Mouse (Mus musculus) heart, postnatal 10 days (tissue): ENCODE measurements at regions not wholly inside any gene's neighbourhood (a gene's known extent, or its start where the extent isn't known, plus 50 kb on each side); places are given as distances from the start of the nearest gene placed in this dataset.

Experiments used
- DNase-seq, 2 experiments: peaks; one replicate each; pipeline ENCODE4 v3.0.0; 2021
- intact Hi-C: fragments of 180-260 bp; cut with DNase I; formaldehyde crosslinking; loops from one replicate; pipeline ENCODE4 v1.15.1; 2025

GRCm38 (mm10) chr19:33029688-33030444, 272.6 kb downstream of the Pten start:
- intact Hi-C loops = no loop called here
- no peak for DNase-seq

- no peak for DNase-seq
- intact Hi-C loops = no loop called here
Observed at GRCm38 (mm10) chr19:33040512-33040911, 283.2 kb downstream of the Pten start.

GRCm38 (mm10) chr19:33040991-33041390, 283.7 kb downstream of the Pten start:
- intact Hi-C loops = no loop called here
- no peak for DNase-seq

GRCm38 (mm10) chr19:33042760-33043159, 285.5 kb downstream of the Pten start:
- no peak for DNase-seq
- intact Hi-C loops = no loop called here

GRCm38 (mm10) chr19:33043696-33044095, 286.4 kb downstream of the Pten start:
- DNase-seq = no peak
- intact Hi-C loops = no loop called here

- intact Hi-C loops = no loop called here
- DNase-seq = no peak
Observed at GRCm38 (mm10) chr19:33048754-33049442, 291.6 kb downstream of the Pten start.

- intact Hi-C loops = no loop called here
- no peak for DNase-seq
Observed at GRCm38 (mm10) chr19:33053199-33053867, 296.0 kb downstream of the Pten start.

- DNase-seq = no peak
- intact Hi-C loops = no loop called here
Observed at GRCm38 (mm10) chr19:33056372-33056791, 299.1 kb downstream of the Pten start.

GRCm38 (mm10) chr19:33061006-33061405, 303.7 kb downstream of the Pten start:
- no peak for DNase-seq

GRCm38 (mm10) chr19:33062165-33063058, 305.1 kb downstream of the Pten start:
- DNase-seq = no peak
- intact Hi-C loops = no loop called here

More at GRCm38 (mm10) chr19:33061006-33061405, 303.7 kb downstream of the Pten start:
- intact Hi-C loops = no loop called here

- DNase-seq = peak; percentile 11 to 18
Observed at GRCm38 (mm10) chr19:33065274-33066200, 308.2 kb downstream of the Pten start.

GRCm38 (mm10) chr19:33068351-33068955, 311.2 kb downstream of the Pten start:
- intact Hi-C loops = no loop called here
- no peak for DNase-seq

More at GRCm38 (mm10) chr19:33065274-33066200, 308.2 kb downstream of the Pten start:
- intact Hi-C loops = no loop called here

GRCm38 (mm10) chr19:33069761-33070160, 312.5 kb downstream of the Pten start:
- DNase-seq = no peak
- intact Hi-C loops = no loop called here

GRCm38 (mm10) chr19:33072299-33072698, 315.0 kb downstream of the Pten start:
- intact Hi-C loops = no loop called here

GRCm38 (mm10) chr19:33074907-33075306, 317.2 kb downstream of the Rnls start:
- intact Hi-C loops = no loop called here
- peak; percentile 27 to 28 for DNase-seq

More at GRCm38 (mm10) chr19:33072299-33072698, 315.0 kb downstream of the Pten start:
- DNase-seq = no peak

- no peak for DNase-seq
- intact Hi-C loops = no loop called here
Observed at GRCm38 (mm10) chr19:33078681-33079360, 313.3 kb downstream of the Rnls start.

GRCm38 (mm10) chr19:33079959-33080358, 312.1 kb downstream of the Rnls start:
- intact Hi-C loops = loop anchor here (1.0 kb wide), 1 partner anchor 20 kb away; no protein-coding TSS in a partner anchor
- DNase-seq = no peak

- intact Hi-C loops = no loop called here
Observed at GRCm38 (mm10) chr19:33081493-33081892, 310.6 kb downstream of the Rnls start.

More at GRCm38 (mm10) chr19:33081493-33081892, 310.6 kb downstream of the Rnls start:
- no peak for DNase-seq
